Mouse (Mus musculus) myocyte (in vitro differentiated cells): ENCODE results near the gene Psmd11.

Source experiments
- CEBPB ChIP-seq: IDR thresholded peaks from 2 replicates; pipeline ENCODE4 v1.6.1; 2011; ENCODE audit warnings: mild to moderate bottlenecking, moderate library complexity; ENCODE audit not compliant: poor library complexity, insufficient read depth, severe bottlenecking
- E2F4 ChIP-seq: IDR thresholded peaks from one replicate; pipeline ENCODE4 v1.6.1; 2011; ENCODE audit warnings: mild to moderate bottlenecking, control low read depth, moderate library complexity; ENCODE audit not compliant: insufficient read depth
- MAX ChIP-seq: IDR thresholded peaks from one replicate; pipeline ENCODE4 v1.6.1; 2011; ENCODE audit warnings: low read depth, mild to moderate bottlenecking, control low read depth
- MYOD1 ChIP-seq, 3 experiments: IDR thresholded peaks; one replicate each; pipeline ENCODE4 v1.6.1; 2011; ENCODE audit warnings: control low read depth in 2 of 3, low read depth in 2 of 3, mild to moderate bottlenecking in 2 of 3, moderate library complexity in 1 of 3; ENCODE audit not compliant: insufficient read length in 2 of 3, control insufficient read depth in 1 of 3
- MYOG ChIP-seq, 3 experiments: IDR thresholded peaks; one replicate each; pipeline ENCODE4 v1.6.1; 2011; ENCODE audit warnings: control low read depth in 2 of 3, low read depth in 2 of 3, mild to moderate bottlenecking in 2 of 3; ENCODE audit not compliant: insufficient read length in 2 of 3, control insufficient read depth in 1 of 3, insufficient read depth in 1 of 3
- POLR2A ChIP-seq: IDR thresholded peaks from one replicate; pipeline ENCODE4 v1.6.1; 2011; ENCODE audit warnings: low read depth, mild to moderate bottlenecking, control low read depth, moderate library complexity; ENCODE audit not compliant: insufficient read length
- POLR2AphosphoS2 ChIP-seq: IDR thresholded peaks from one replicate; pipeline ENCODE4 v1.6.1; 2011; ENCODE audit warnings: low read depth, control low read depth; ENCODE audit not compliant: insufficient read length
- SRF ChIP-seq: IDR thresholded peaks from one replicate; pipeline ENCODE4 v1.6.1; 2011; ENCODE audit warnings: low read depth; ENCODE audit not compliant: control insufficient read depth, insufficient read length
- TCF12 ChIP-seq: IDR thresholded peaks from one replicate; pipeline ENCODE4 v1.6.1; 2011; ENCODE audit warnings: mild to moderate bottlenecking, control low read depth; ENCODE audit not compliant: poor library complexity, insufficient read depth, severe bottlenecking
- USF1 ChIP-seq: IDR thresholded peaks from one replicate; pipeline ENCODE4 v1.6.1; 2011; ENCODE audit warnings: low read depth, mild to moderate bottlenecking, control low read depth, moderate library complexity

- TF ChIP-seq POLR2A (no peak), CEBPB (no peak), MAX (no peak), TCF12 (no peak), POLR2AphosphoS2 (peak; percentile 63), USF1 (no peak), SRF (no peak), MYOG (IDR thresholded peaks at IDR 0.05; ENCODE audit: control insufficient read depth in 1 of 3, insufficient read depth in 1 of 3, insufficient read length in 2 of 3, low read depth in 2 of 3) (no peak), E2F4 (no peak), MYOD1 (IDR thresholded peaks at IDR 0.05; ENCODE audit: control insufficient read depth in 1 of 3, insufficient read length in 2 of 3, low read depth in 2 of 3) (no peak)
These were observed 8.7 kb upstream of the Psmd11 start for GRCm38 (mm10) chr11:80419743-80420142.
